Mouse (Mus musculus) layer of hippocampus, adult 2 months (tissue): ENCODE data around the gene Phf11b. TPM values are rescaled to one million over a fixed set of nuclear protein-coding genes. Genes with fewer than 3 reads are reported as not detected.
"Not testable (repeated sequence)": the region's sequence is repeated elsewhere in the genome, so short reads cannot be mapped to it uniquely, and the experiment has no call there.

ENCODE experiments used
- DNase-seq, 2 experiments: peaks; one replicate each; pipeline ENCODE4 v3.0.0; 2022; ENCODE audit warnings: low spot score in 2 of 2
- H3K27ac ChIP-seq: fragments of 200-600 bp; 2 replicates; pipeline ENCODE4 v1.8.1; 2022
- H3K4me3 ChIP-seq: fragments of 200-600 bp; 2 replicates; pipeline ENCODE4 v1.8.1; 2022; ENCODE audit warnings: mild to moderate bottlenecking
- CTCF ChIP-seq: fragments of 200-600 bp; conservative IDR thresholded peaks from 2 replicates; pipeline ENCODE4 v1.8.1; 2022; ENCODE audit warnings: antibody characterized with exemption, mild to moderate bottlenecking, moderate library complexity
- long read RNA-seq, 2 experiments: library from polyadenylated mRNA; stranded (forward); transcript quantifications; one replicate each; pipeline ENCODE4 v2.0.0; 2021; ENCODE audit warnings: borderline mapping rate in 2 of 2
- total RNA-seq, 2 experiments: library from RNA; stranded (reverse); gene quantifications; 2 replicates each; pipeline ENCODE4 v1.2.3; 2021

Gene Phf11b
- not detected for total RNA-seq
- long read RNA-seq, experiment 1, result 0 reads
- long read RNA-seq, experiment 2, result 0 reads

DNA sequence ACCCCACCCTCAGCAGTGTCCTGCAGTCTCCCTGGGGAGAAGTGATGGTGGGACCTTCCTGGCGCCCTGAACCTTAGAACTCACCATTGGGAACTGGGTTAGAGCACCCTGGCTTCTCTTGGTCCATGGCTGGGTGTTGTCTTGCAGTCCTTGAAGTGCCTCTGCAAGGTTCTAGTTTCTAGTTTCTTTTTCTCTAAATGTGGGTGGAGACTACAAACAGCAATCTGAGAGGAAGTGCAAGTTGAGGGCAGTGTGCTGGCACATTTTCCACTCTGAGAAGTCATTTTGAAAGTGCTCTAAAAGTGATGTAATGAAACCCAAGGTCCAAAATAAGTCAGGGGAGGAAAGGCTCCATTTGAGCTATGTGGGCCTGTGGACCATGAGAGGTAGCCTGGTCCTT is at the start of gene Phf11b:
Gene Phf11b (minus strand): TSS at position 163 of the 400 bp plus-strand sequence.
- not testable (repeated sequence) for DNase-seq, H3K4me3 ChIP-seq, H3K27ac ChIP-seq

DNA sequence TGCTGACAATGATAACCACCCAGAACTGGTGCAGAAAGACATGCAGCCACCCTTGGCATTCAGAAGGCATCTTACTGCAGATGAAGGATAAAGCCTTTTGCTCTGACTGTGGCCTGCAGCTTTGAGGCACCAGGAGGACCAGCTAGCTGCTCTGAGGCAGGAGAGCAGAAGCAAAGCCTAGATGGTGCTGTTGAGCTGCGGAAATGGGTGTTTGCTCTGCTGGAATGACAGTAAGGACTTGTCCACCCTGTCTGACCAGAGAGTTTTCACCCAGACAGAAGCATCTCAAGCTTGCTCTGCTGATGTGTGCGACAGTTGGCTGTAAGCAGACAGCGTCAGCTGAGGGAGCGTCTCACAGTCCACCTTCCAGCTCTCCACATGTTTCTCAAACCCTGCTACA is 49.0 kb upstream of the Phf11b start:
- DNase-seq, result peak; percentile 13 to 23
- TF ChIP-seq CTCF, result peak; percentile 70
- not testable (repeated sequence) for H3K4me3 ChIP-seq, H3K27ac ChIP-seq

- no peak overlapping the region for H3K4me3 ChIP-seq
- TF ChIP-seq CTCF, result no peak
- DNase-seq, result no peak
- H3K27ac ChIP-seq, result no peak overlapping the region
Measured at GRCm38 (mm10) chr14:59389532-59389931, 48.4 kb upstream of the Phf11b start.

DNA sequence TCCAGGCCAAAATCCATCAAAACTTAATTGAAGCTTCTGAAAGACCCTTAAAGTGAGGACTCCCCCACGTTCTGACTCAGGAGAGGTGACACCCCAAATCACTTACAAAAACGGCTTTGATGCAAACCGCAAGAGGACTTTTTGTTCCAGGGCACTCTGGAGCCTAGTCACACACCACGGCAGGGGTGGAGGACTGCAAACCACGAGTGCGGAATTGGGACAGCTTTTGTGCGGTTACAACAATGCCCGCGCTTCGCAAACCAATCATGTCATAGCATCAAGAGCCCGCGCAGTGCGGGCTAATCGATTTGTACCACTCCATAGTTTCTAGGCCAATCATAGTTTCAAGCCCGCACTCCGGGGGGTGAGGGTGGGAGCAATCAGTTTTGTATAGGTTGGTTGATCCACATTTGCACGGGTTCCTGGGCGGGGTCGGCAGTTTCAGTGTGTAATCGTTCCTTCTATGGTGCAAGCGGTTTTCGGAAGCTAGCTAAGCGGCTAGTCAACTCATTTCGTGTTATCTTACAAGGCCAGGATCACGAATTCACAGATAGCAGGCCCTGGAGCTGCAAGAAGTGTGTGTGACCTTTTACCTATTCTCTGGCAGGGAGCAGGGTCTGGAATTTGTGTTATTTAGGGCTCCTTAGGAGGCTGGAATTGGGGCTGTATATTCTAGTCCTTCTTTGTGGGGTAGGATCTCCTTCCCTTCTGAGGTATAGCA is 29.4 kb upstream of the Phf11b start:
- H3K4me3 ChIP-seq, result no peak overlapping the region
- TF ChIP-seq CTCF, result no peak
- H3K27ac ChIP-seq, result no peak overlapping the region
- DNase-seq, result no peak

DNA sequence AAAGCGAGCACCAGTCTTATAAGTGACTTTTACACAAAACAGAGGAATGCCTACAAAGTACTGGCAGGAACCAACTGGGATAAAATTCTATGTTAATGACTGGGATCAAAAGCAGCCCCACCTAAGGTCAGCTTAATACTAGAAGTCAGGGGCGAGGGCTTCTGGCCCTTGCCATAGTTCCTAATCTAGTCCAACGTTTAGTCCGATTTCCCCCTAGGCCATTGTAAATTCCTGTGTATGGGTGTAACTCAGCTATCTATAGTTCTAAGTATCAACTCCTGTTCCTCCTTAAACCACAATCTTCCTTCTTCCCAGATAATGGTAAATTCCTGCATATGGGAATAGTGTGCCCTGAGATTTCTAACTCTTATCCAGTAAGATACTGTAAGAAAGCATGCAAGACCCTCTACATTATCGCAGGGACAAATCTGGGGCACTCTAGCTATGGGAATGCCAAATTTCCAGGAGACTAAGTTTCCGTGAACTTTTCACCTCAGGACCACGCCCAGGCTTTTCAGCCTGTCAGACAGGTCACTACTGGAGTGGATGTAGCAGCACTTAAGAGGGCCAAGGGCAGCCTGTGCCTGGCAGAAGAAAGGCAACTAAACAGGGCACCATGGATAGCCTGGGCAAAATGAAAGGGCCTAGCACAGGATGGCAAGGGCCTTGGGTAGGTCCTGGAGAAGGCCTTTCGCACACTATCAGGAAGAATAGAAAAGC is 25.4 kb upstream of the Phf11b start:
- no peak for DNase-seq
- TF ChIP-seq CTCF, result no peak

DNA sequence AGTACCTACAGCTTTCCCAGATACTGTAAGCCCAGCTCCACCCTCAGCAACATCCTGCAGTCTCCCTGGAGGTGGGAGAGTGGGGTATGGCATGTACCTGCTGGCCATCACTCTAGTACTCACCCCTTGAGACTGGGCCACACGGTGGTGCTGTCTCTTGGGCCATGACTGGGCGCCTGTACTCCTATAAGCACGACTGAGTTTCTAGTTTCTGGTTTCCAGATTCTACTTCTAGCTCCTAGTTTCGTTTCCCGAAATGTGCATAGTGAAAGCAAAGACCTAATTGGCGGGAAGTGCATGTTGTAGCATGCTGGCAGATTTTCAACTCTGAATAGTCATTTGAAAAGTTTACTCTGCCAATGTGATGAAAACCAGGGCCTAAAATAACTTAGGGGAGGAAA is 24.1 kb upstream of the Phf11b start, which contains the start of gene Phf11d:
Gene Phf11d (minus strand): TSS at position 227 of the 401 bp plus-strand sequence.
- Histone ChIP-seq H3K27ac (peak within 1 kb of the TSS; percentile 28; the same call in 1 of the 2 replicates), H3K4me3 (peak within 1 kb of the TSS; percentile 27; the same call in 1 of the 2 replicates)
- TF ChIP-seq CTCF, result peak; percentile 45
- DNase-seq, result peak in 1 of 2 experiments; percentile 13

More for the DNA sequence above, 25.4 kb upstream of the Phf11b start:
- H3K4me3 ChIP-seq, result no peak overlapping the region
- H3K27ac ChIP-seq, result no peak overlapping the region

DNA sequence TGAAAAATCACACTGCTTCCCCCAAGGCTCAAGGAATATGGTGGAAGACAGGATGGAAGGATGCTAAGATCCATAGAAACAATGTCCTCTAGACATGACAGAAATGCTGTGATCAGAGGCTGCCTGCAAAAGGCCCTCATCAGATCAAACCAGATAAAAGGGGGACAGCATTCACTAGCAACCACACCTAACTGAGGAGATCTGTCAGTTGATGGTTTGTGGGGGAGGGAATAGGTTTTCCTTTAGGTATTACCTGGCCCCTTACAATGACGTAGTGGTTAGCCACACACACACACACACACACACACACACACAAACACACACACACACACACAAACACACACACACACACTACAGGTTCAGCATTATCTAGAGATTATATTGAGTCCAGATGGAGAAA is 1.6 kb downstream of the Phf11b start:
- no peak for DNase-seq
- no peak overlapping the region for H3K4me3 ChIP-seq
- H3K27ac ChIP-seq, result no peak overlapping the region
- TF ChIP-seq CTCF, result no peak

DNA sequence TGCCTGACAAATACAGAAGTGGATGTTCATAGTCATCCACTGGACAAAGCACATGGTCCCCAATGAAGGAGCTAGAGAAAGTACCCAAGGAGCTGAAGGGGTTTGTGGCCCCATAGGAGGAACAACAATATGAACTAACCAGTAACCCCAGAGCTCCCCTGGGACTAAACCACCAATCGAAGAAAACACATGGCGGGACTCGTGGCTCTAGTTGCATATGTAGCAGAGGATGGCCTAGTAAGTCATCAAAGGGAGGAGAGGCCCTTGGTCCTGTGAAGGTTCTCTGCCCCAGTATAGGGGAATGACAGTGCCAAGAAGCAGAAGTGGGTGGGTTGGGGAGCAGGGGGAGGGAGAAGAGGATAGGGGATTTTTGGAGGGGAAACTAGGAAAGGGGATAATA is 5.1 kb downstream of the Phf11b start:
- not testable (repeated sequence) for DNase-seq

DNA sequence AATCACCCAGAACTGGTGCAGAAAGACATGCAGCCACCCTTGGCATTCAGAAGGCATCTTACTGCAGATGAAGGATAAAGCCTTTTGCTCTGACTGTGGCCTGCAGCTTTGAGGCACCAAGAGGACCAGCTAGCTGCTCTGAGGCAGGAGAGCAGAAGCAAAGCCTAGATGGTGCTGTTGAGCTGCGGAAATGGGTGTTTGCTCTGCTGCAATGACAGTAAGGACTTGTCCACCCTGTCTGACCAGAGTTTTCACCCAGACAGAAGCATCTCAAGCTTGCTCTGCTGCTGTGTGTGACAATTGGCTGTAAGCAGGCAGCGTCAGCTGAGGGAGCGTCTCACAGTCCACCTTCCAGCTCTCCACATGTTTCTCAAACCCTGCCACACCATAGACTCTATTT is 10.7 kb downstream of the Phf11b start:
- H3K4me3 ChIP-seq, H3K27ac ChIP-seq: not testable (repeated sequence)
- DNase-seq, result peak; percentile 14 to 18
- TF ChIP-seq CTCF, result peak; percentile 69

More for the DNA sequence above, 5.1 kb downstream of the Phf11b start:
- H3K27ac ChIP-seq, H3K4me3 ChIP-seq: not testable (repeated sequence)

DNA sequence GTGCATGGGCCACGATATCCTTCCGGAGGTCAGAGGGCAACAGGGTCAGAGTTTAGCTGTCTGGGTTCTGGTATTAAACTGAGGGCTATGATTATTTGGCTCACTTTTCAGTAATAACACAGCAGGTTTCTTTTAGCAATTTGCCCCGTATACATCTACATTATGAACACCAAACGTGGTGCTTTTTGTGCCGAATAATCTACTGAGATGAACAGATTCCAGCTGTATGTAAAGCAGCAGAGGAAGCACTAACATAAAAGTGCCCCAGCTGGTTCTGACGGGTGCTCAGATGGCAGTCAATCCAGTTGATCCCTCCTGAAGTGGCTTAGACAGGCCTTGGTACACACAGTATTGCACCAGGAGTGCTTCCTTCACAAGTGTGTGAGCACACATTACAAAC is 21.2 kb downstream of the Phf11b start:
- not testable (repeated sequence) for DNase-seq, H3K4me3 ChIP-seq, H3K27ac ChIP-seq

DNA sequence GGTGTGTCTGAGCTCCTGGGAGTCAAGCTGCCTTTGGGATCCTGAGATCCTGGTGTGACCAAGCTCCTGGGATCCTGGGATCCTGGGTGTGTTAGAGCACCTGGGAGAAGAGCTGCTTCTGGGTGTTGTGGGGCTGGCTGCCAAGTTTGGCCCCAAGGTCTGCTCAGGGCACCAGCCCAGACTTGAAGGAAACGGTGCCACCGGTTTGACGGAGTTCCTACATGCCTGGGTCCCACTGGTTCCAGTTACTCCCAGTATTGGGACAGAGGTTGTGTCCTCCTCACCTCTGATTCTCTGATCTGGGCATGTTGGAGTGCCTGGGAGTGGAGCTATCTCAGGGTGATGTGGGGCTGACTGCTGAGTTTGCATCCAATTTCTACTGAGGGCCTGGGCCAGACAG is 22.1 kb downstream of the Phf11b start:
- not testable (repeated sequence) for DNase-seq, H3K27ac ChIP-seq, H3K4me3 ChIP-seq

DNA sequence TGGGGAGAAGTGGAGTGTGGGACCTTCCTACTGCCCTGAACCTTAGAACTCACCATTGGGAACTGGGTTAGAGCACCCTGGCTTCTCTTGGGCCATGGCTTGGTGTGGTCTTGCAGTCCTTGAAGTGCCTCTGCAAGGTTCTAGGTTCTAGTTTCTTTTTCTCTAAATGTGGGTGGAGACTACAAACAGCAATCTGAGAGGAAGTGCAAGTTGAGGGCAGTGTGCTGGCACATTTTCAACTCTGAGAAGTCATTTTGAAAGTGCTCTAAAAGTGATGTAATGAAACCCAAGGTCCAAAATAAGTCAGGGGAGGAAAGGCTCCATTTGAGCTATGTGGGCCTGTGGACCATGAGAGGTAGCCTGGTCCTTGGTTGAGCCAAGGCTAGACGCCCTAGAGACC is 43.8 kb downstream of the Phf11b start, which contains the start of gene Phf11a:
Gene Phf11a (minus strand): TSS at position 132 of the 400 bp plus-strand sequence.
- DNase-seq, H3K27ac ChIP-seq, H3K4me3 ChIP-seq: not testable (repeated sequence)

DNA sequence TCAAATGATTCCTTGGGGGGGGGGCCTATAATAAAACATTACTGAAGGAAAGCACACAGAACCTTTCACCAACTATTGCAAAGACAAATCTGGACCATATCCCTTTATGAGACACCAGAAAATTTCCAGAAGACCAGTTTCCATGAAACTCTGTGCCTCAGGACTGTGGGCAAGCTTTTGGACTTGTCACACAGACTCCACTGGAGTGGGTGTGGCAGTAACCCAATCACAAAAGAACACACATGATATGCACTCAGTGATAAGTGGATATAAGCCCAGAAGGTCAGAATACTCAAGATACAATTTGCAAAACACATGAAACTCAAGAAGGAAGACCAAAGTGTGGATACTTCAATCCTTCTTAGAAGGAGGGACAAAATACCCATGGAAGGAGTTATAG is 49.4 kb downstream of the Phf11b start:
- not testable (repeated sequence) for DNase-seq, H3K4me3 ChIP-seq, H3K27ac ChIP-seq

DNA sequence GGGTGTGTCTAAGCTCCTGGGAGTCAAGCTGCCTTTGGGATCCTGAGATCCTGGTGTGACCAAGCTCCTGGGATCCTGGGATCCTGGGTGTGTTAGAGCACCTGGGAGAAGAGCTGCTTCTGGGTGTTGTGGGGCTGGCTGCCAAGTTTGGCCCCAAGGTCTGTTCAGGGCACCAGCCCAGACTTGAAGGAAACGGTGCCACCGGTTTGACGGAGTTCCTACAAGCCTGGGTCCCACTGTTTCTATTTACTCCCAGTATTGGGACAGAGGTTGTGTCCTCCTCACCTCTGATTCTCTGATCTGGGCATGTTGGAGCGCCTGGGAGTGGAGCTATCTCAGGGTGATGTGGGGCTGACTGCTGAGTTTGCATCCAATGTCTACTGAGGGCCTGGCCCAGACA is 66.2 kb downstream of the Phf11b start:
- DNase-seq, H3K4me3 ChIP-seq, H3K27ac ChIP-seq: not testable (repeated sequence)

Other genes starting within 250 kb of the Phf11b start
- gene 1700129C05Rik, start 198.5 kb downstream of the Phf11b start, total RNA-seq, result not detected
- not detected for gene Gm5142, start 162.6 kb downstream of the Phf11b start, total RNA-seq
- 10 to 100 TPM; 34.3 to 34.9 TPM for gene Rcbtb1, start 140.1 kb downstream of the Phf11b start, total RNA-seq
- not detected for gene Gm6904, start 81.1 kb downstream of the Phf11b start, total RNA-seq
- not detected for gene Phf11a, start 43.8 kb downstream of the Phf11b start, total RNA-seq
- gene Phf11d, start 24.1 kb upstream of the Phf11b start, total RNA-seq, result 1 to 10 TPM in 1 of 2 experiments, under 1 TPM in 1; 0.84 to 1.1 TPM
- under 1 TPM; 0.47 to 0.72 TPM for gene Phf11c, start 54.0 kb upstream of the Phf11b start, total RNA-seq
- gene Setdb2, start 99.5 kb upstream of the Phf11b start, total RNA-seq, result 1 to 10 TPM; 4.9 to 5.3 TPM
- gene Cab39l, start 99.6 kb upstream of the Phf11b start, total RNA-seq, result 10 to 100 TPM; 21.0 to 21.7 TPM